Comparison of ENCODE assay signal across 8 mouse cellular contexts in the genomic region with DNA sequence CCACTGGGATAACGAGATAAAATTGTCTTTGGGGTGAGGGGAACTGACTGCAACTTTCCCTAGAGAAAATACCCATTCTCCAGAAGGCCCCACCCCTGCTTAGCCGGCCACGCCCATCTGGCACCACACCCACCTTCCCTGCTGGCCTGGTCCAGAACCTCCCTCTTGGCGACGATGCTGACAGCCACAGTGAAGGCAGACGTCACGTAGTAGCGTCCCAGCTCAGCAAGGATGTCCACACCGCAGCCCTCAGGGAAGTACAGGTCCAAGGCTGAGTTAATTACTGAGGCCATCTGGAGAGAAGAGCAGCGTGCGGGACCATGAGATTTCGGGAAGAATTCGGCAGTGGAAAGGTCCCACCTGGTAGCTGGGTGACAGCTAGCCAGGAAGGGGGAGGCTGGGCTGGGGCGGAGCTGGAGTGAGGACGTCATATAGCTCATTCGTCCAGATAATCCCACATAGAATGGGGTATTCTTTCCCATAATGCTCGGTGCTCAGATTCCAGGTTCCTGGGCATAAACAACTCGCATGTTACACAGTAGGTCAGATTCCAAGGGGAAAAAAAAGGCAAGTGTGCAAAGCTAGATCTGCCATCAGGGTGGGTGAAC. TPM values are rescaled to one million over a fixed set of nuclear protein-coding genes. Genes with fewer than 3 reads are reported as not detected.
A peak's percentile ranks its signal among the peaks of the same experiment; 100 is the strongest.
DNase-seq lines count a peak whose midpoint lies in the region; ATAC-seq and TF ChIP-seq lines count a peak whose summit lies in the region.

No protein-coding gene starts in this region.

- H3K27ac ChIP-seq in kidney, embryonic 15.5 days = no peak overlapping the region
- no peak overlapping the region for H3K27ac ChIP-seq in heart, postnatal 0 days (ENCODE audit: low read depth)
- no peak overlapping the region for H3K27ac ChIP-seq in midbrain, embryonic 13.5 days

- WGBS in kidney, embryonic 15.5 days = 19% methylated on average over 18 of the region's 18 CpGs
- WGBS in heart, postnatal 0 days = 17% methylated on average over 18 of the region's 18 CpGs
- 16% methylated on average over 18 of the region's 18 CpGs for WGBS in midbrain, embryonic 13.5 days

- peak overlapping the region; percentile 38 for H3K4me2 ChIP-seq in kidney, embryonic 15.5 days
- no peak overlapping the region for H3K4me2 ChIP-seq in heart, postnatal 0 days (ENCODE audit: low read depth, low read length)
- H3K4me2 ChIP-seq in midbrain, embryonic 13.5 days (replicated peaks) = 0 out of 2 replicates have a peak overlapping the region, but pooled peaks have one; percentile 5

- no peak overlapping the region for H3K9ac ChIP-seq in kidney, embryonic 15.5 days
- no peak overlapping the region for H3K9ac ChIP-seq in heart, postnatal 0 days (replicated peaks; ENCODE audit: low read depth, low read length)
- no peak overlapping the region for H3K9ac ChIP-seq in midbrain, embryonic 13.5 days (replicated peaks)

- H3K9me3 ChIP-seq in kidney, embryonic 15.5 days (replicated peaks) = no peaks in the 10 kb centered on the region
- no peaks in the 10 kb centered on the region for H3K9me3 ChIP-seq in heart, postnatal 0 days (replicated peaks; ENCODE audit: control insufficient read depth, low read length)
- H3K9me3 ChIP-seq in midbrain, embryonic 13.5 days = no peaks in the 10 kb centered on the region

- H3K27me3 ChIP-seq in kidney, embryonic 15.5 days = no peaks in the 10 kb centered on the region
- no peaks in the 10 kb centered on the region for H3K27me3 ChIP-seq in heart, postnatal 0 days (ENCODE audit: control insufficient read depth, insufficient read depth, low read length)
- no peaks in the 10 kb centered on the region for H3K27me3 ChIP-seq in midbrain, embryonic 13.5 days

- DNase-seq in kidney, adult 8-10 months = no peak
- DNase-seq in brain, embryonic 14.5 days (ENCODE audit: low read depth) = peak; percentile 43
- DNase-seq in heart, postnatal 0 days (ENCODE audit: low spot score) = no peak
- DNase-seq in thymus, postnatal 10 days (ENCODE audit: low spot score in 2 of 2) = no peak
- no peak for DNase-seq in left cerebral cortex, postnatal 36 days (ENCODE audit: low spot score in 2 of 2)
- DNase-seq in T-cell, adult 2 months (ENCODE audit: low spot score) = no peak

- intact Hi-C loops in left cerebral cortex, postnatal 36 days (cut with DNase I) = no loop called here

- no peak for TF ChIP-seq EP300 in heart, postnatal 0 days (IDR thresholded peaks at IDR 0.05; ENCODE audit: low read depth)

- peaks cover 9% of the 10 kb centered on the region for H3K4me1 ChIP-seq in kidney, embryonic 15.5 days
- H3K4me1 ChIP-seq in heart, postnatal 0 days (ENCODE audit: control insufficient read depth, insufficient read depth) = no peaks in the 10 kb centered on the region
- H3K4me1 ChIP-seq in midbrain, embryonic 13.5 days (replicated peaks) = peaks cover 8% of the 10 kb centered on the region; the same call in 1 of the 2 replicates

- 0 out of 2 replicates have a peak, but pooled peaks have one; percentile 40 for ATAC-seq in kidney, embryonic 15.5 days (replicated peaks; ENCODE audit: low FRiP score)
- ATAC-seq in heart, postnatal 0 days (ENCODE audit: insufficient read depth, low read depth) = peak; percentile 45; the same call in 1 of the 2 replicates
- peak; percentile 56; the same call in 1 of the 2 replicates for ATAC-seq in midbrain, embryonic 13.5 days

- 0 out of 2 replicates have a peak, but pooled peaks cover 3% of the 10 kb centered on the region for H3K36me3 ChIP-seq in kidney, embryonic 15.5 days
- H3K36me3 ChIP-seq in heart, postnatal 0 days (replicated peaks; ENCODE audit: control insufficient read depth, insufficient read depth, low read length) = no peaks in the 10 kb centered on the region
- H3K36me3 ChIP-seq in midbrain, embryonic 13.5 days = no peaks in the 10 kb centered on the region

- TF ChIP-seq CTCF in brain, embryonic 14.5 days (IDR thresholded peaks at IDR 0.05; ENCODE audit: borderline replicate concordance, extremely low read depth, insufficient read depth, insufficient read length) = no peak
- no peak for TF ChIP-seq CTCF in heart, postnatal 0 days (IDR thresholded peaks at IDR 0.05; ENCODE audit: low read depth)

- H3K4me3 ChIP-seq in kidney, embryonic 15.5 days (replicated peaks) = no peak overlapping the region
- no peak overlapping the region for H3K4me3 ChIP-seq in heart, postnatal 0 days (ENCODE audit: low read depth, low read length)
- H3K4me3 ChIP-seq in midbrain, embryonic 13.5 days (replicated peaks) = no peak overlapping the region

- TF ChIP-seq POLR2A in brain, embryonic 14.5 days (IDR thresholded peaks at IDR 0.05; ENCODE audit: borderline replicate concordance, extremely low read depth, insufficient read depth, insufficient read length, poor library complexity, severe bottlenecking) = no peak

RNA-seq across cellular contexts. Expression of a gene that starts 14.8 kb away (rescaled TPM):
- 19.4 and 20.3 TPM in 2 replicates for polyA plus RNA-seq in kidney, embryonic 15.5 days (2015; fragmentation: Nextera tagmentation; extraction: Ambion mirVana)
- 14.3 and 15.8 TPM in 2 replicates for polyA plus RNA-seq in brain, embryonic 14.5 days (2012; rRNA removed)
- total RNA-seq in heart, postnatal 0 days (2014; rRNA removed; ENCODE audit: low replicate concordance) = 4.8 and 7.7 TPM in 2 replicates
- 6.0 and 7.1 TPM in 2 replicates for polyA plus RNA-seq in heart, postnatal 0 days (2015; fragmentation: Nextera tagmentation; extraction: Ambion mirVana)
- polyA plus RNA-seq in midbrain, embryonic 13.5 days (2015; fragmentation: Nextera tagmentation; extraction: Ambion mirVana) = 17.4 and 21.3 TPM in 2 replicates
- 10 to 100 TPM; 53.8 to 56.6 TPM for total RNA-seq in left cerebral cortex, postnatal 36 days (2021)

RNA-seq across cellular contexts. Expression of a gene that starts 44.3 kb away (rescaled TPM):
- polyA plus RNA-seq in kidney, embryonic 15.5 days (2015; fragmentation: Nextera tagmentation; extraction: Ambion mirVana) = 224 and 231 TPM in 2 replicates
- polyA plus RNA-seq in brain, embryonic 14.5 days (2012; rRNA removed) = 54.3 and 68.4 TPM in 2 replicates
- total RNA-seq in heart, postnatal 0 days (2014; rRNA removed; ENCODE audit: low replicate concordance) = 46.0 and 58.6 TPM in 2 replicates
- polyA plus RNA-seq in heart, postnatal 0 days (2015; fragmentation: Nextera tagmentation; extraction: Ambion mirVana) = 148 and 153 TPM in 2 replicates
- polyA plus RNA-seq in midbrain, embryonic 13.5 days (2015; fragmentation: Nextera tagmentation; extraction: Ambion mirVana) = 102 and 108 TPM in 2 replicates
- total RNA-seq in left cerebral cortex, postnatal 36 days (2021) = 10 to 100 TPM; 22.5 to 24.7 TPM
